Mouse (Mus musculus) liver, postnatal 0 days (tissue): ENCODE data around the gene Cped1. TPM values are rescaled to one million over a fixed set of nuclear protein-coding genes. Genes with fewer than 3 reads are reported as not detected.

Experiments
- ATAC-seq: fragments of 200-750 bp; cut with Nextera tagmentation; 2 replicates; pipeline ENCODE4 v1.8.0; 2017; ENCODE audit warnings: mild to moderate bottlenecking, moderate library complexity
- DNase-seq: peaks from one replicate; pipeline ENCODE4 v3.0.0-alpha.2; 2016
- H3K27ac ChIP-seq: fragments of 300-500 bp; sonication (generic); 2 replicates; pipeline ENCODE4 v1.5.1; 2014; ENCODE audit warnings: antibody characterized with exemption, moderate library complexity, mild to moderate bottlenecking, low read depth
- H3K27me3 ChIP-seq: fragments of 300-500 bp; sonication (generic); 2 replicates; pipeline ENCODE4 v1.6.1; 2014; ENCODE audit warnings: low read length, control low read depth, mixed read lengths; ENCODE audit not compliant: insufficient read depth
- H3K36me3 ChIP-seq: fragments of 300-500 bp; sonication (generic); replicated peaks from 2 replicates; pipeline ENCODE4 v1.6.1; 2014; ENCODE audit warnings: mild to moderate bottlenecking, control low read depth, low read length, moderate library complexity, mixed read lengths; ENCODE audit not compliant: insufficient read depth
- H3K4me1 ChIP-seq: fragments of 300-500 bp; sonication (generic); 2 replicates; pipeline ENCODE4 v1.6.1; 2014; ENCODE audit warnings: antibody characterized with exemption, mild to moderate bottlenecking, control low read depth; ENCODE audit not compliant: insufficient read depth
- H3K4me2 ChIP-seq: fragments of 300-500 bp; sonication (generic); 2 replicates; pipeline ENCODE4 v1.6.1; 2014; ENCODE audit warnings: low read depth, mild to moderate bottlenecking, low read length, moderate library complexity, mixed read lengths
- H3K4me3 ChIP-seq: fragments of 300-500 bp; sonication (generic); 2 replicates; pipeline ENCODE4 v1.5.1; 2014; ENCODE audit warnings: low read depth, low read length
- H3K9ac ChIP-seq: fragments of 300-500 bp; sonication (generic); replicated peaks from 2 replicates; pipeline ENCODE4 v1.6.1; 2014; ENCODE audit warnings: mild to moderate bottlenecking, moderate library complexity
- H3K9me3 ChIP-seq: fragments of 300-500 bp; sonication (generic); 2 replicates; pipeline ENCODE4 v1.6.1; 2016; ENCODE audit warnings: mild to moderate bottlenecking, control low read depth, low read length, mixed read lengths
- CTCF ChIP-seq: sonication (generic); IDR thresholded peaks from 2 replicates; pipeline ENCODE4 v1.5.1; 2016; ENCODE audit warnings: antibody characterized with exemption, low read depth
- EP300 ChIP-seq: IDR thresholded peaks from 2 replicates; pipeline ENCODE4 v1.6.1; 2016; ENCODE audit warnings: antibody characterized with exemption, low read depth, mild to moderate bottlenecking
- WGBS: fragments of 180-500 bp; shearing (Covaris S2); extraction: QIAGEN DNeasy Blood & Tissue Kit; methylation state at CpG from one replicate; pipeline ENCODE4 v1.1.7; 2014; ENCODE audit not compliant: insufficient replicate concordance; 5-methylcytosine and 5-hydroxymethylcytosine counted together
- polyA plus RNA-seq: library from polyadenylated mRNA; unstranded; fragments of >200 nt; fragmentation: Nextera tagmentation; extraction: Ambion mirVana; gene quantifications from 2 replicates; pipeline ENCODE4 v1.2.1, GENCODE M21; 2015

The Cped1 gene
- polyA plus RNA-seq, 1 experiment from 2014 or later, result 8.2 TPM

DNA sequence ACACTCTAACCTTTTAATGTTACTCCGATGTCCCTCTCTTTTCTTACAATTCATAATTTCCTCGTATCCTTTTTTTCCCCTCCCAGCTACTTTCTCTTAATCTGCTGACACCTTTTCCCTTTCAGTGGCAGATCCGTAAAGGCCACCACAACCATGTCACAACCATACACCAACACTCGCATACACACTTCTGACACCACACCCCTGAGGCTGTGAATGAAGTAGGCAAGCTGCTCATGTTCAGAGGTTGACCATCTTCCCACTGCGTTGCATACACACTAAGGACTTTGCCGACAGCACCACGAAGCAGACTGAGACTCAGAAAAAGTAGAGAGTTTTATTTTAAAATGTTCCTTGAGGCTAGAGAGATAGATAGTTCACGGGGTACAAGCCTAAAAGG is 235.4 kb downstream of the Cped1 start:
- TF ChIP-seq CTCF (no peak), EP300 (no peak)
- Histone ChIP-seq H3K4me3 (no peak overlapping the region), H3K9me3 (no peaks in the 10 kb centered on the region), H3K36me3 (0 out of 2 replicates have a peak, but pooled peaks cover 3% of the 10 kb centered on the region), H3K27ac (no peak overlapping the region), H3K9ac (no peak overlapping the region), H3K27me3 (no peaks in the 10 kb centered on the region), H3K4me2 (no peak overlapping the region), H3K4me1 (no peaks in the 10 kb centered on the region)
- WGBS, result 83% methylated on average over 8 of the region's 8 CpGs
- ATAC-seq (no peak), DNase-seq (no peak)

- H3K4me3 ChIP-seq, result no peak overlapping the region
- TF ChIP-seq EP300 (no peak), CTCF (no peak)
- H3K27ac ChIP-seq, result no peak overlapping the region
- H3K9ac ChIP-seq, result no peak overlapping the region
- 45% methylated on average over 4 of the region's 4 CpGs for WGBS
- DNase-seq (no peak), ATAC-seq (peak; percentile 43; the same call in 1 of the 2 replicates)
- H3K36me3 ChIP-seq, result 0 out of 2 replicates have a peak, but pooled peaks cover 3% of the 10 kb centered on the region
- H3K4me1 ChIP-seq, result no peaks in the 10 kb centered on the region
- no peaks in the 10 kb centered on the region for H3K9me3 ChIP-seq
- H3K27me3 ChIP-seq, result no peaks in the 10 kb centered on the region
- no peak overlapping the region for H3K4me2 ChIP-seq
These were observed 236.4 kb downstream of the Cped1 start for GRCm38 (mm10) chr6:22222087-22222486.

GRCm38 (mm10) chr6:22222947-22223346 is 237.2 kb downstream of the Cped1 start:
- no peak for ATAC-seq
- H3K36me3 ChIP-seq, result 0 out of 2 replicates have a peak, but pooled peaks cover 3% of the 10 kb centered on the region
- no peak for DNase-seq
- no peaks in the 10 kb centered on the region for H3K4me1 ChIP-seq
- no peak overlapping the region for H3K4me3 ChIP-seq
- TF ChIP-seq EP300 (no peak), CTCF (no peak)
- no peaks in the 10 kb centered on the region for H3K9me3 ChIP-seq
- 87% methylated on average over 8 of the region's 8 CpGs for WGBS
- H3K9ac ChIP-seq, result no peak overlapping the region
- H3K4me2 ChIP-seq, result no peak overlapping the region
- no peak overlapping the region for H3K27ac ChIP-seq
- no peaks in the 10 kb centered on the region for H3K27me3 ChIP-seq

DNA sequence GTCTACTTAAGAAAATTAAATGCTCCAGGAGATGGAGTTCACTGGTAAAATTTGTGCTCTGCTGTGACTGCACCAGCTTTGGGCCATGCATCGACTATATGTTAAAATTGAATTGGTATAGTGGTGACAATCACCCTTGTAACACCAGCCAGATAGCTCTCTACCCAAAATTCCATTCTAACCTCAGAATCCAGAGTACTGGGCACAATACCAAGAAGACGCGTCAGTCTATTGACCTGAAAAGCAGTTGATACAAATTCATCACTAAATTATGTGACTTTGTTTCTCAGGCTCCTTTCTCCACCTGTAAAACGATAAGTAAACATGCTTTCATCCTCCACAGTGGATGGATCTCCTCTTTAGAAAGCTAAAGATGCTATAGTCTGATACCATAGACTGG is 238.6 kb downstream of the Cped1 start:
- Histone ChIP-seq H3K36me3 (0 out of 2 replicates have a peak, but pooled peaks cover 3% of the 10 kb centered on the region), H3K9ac (no peak overlapping the region), H3K27ac (no peak overlapping the region), H3K27me3 (no peaks in the 10 kb centered on the region), H3K9me3 (no peaks in the 10 kb centered on the region), H3K4me3 (no peak overlapping the region), H3K4me1 (no peaks in the 10 kb centered on the region), H3K4me2 (no peak overlapping the region)
- no peak for ATAC-seq
- TF ChIP-seq EP300 (no peak), CTCF (no peak)
- 87% methylated on average over 4 of the region's 4 CpGs for WGBS
- no peak for DNase-seq

DNA sequence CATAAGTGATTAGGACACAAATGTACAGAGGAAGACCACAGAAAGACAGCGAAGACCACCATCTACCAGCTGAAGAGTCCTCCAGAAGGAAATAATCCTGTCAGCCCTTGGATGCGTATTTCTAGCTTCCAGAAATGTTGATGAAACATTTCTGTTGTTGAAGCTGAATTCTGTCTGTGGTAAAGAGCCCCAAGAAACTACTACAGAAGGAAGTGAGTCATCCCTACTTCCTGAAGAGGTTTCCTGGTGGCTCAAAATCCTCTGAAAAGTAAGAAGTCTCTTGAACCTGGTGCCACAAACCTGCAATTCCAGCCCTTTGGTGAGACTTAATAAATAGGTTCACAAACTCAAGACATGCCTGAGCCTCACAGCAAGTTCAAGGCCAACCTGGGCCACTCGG is 245.5 kb downstream of the Cped1 start:
- 53% methylated on average over 3 of the region's 3 CpGs for WGBS

DNA sequence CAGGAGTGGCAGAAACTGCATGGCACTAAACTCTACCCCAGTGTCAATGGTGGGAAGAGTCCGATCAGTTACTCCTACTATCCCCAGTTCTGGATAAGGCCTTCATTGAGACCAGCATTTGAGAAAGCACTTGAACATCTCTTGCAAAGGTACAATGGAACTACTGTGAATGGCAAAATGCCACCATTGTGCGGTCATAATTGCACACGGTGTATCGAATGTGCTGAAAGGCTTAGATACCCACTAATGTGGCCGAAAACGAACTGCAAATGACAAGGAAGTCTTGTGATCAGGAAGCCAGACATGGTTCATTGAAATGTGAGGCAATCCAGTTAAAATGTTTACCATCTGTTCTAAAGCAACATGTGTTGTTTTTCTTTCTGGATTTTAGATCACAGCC is 247.8 kb downstream of the Cped1 start:
- Histone ChIP-seq H3K27me3 (no peaks in the 10 kb centered on the region), H3K9ac (no peak overlapping the region), H3K9me3 (no peaks in the 10 kb centered on the region), H3K4me3 (no peak overlapping the region), H3K27ac (no peak overlapping the region), H3K4me2 (no peak overlapping the region), H3K36me3 (0 out of 2 replicates have a peak, but pooled peaks cover 8% of the 10 kb centered on the region), H3K4me1 (no peaks in the 10 kb centered on the region)
- ATAC-seq, result no peak
- WGBS, result 79% methylated on average over 6 of the region's 6 CpGs
- DNase-seq, result no peak
- TF ChIP-seq CTCF (no peak), EP300 (no peak)

More for the DNA sequence above, 245.5 kb downstream of the Cped1 start:
- Histone ChIP-seq H3K27ac (no peak overlapping the region), H3K4me1 (no peaks in the 10 kb centered on the region), H3K9me3 (no peaks in the 10 kb centered on the region), H3K27me3 (no peaks in the 10 kb centered on the region), H3K9ac (no peak overlapping the region), H3K36me3 (0 out of 2 replicates have a peak, but pooled peaks cover 3% of the 10 kb centered on the region), H3K4me2 (no peak overlapping the region), H3K4me3 (no peak overlapping the region)
- ATAC-seq (no peak), DNase-seq (no peak)
- TF ChIP-seq EP300 (no peak), CTCF (no peak)

DNA sequence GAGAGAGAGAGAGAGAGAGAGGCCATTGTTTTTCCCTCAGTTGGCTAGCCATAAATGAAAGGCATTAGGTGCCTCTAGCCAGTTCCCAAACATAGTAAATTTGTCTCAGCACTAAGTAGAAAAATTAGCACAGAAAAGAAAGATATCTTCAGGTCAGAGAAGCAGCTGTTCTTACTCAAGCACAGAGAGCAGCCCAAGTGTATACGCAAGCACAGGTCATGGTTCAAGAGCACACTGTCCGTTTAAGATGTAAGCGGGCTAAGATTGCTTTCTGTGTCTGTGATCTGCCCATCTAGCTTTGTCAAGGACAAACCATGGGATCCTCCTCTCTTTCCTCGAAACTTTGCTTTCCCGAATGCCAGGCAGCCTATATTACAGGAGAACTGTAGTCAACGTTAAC is 249.4 kb downstream of the Cped1 start:
- Histone ChIP-seq H3K27me3 (no peaks in the 10 kb centered on the region), H3K27ac (no peak overlapping the region), H3K4me2 (no peak overlapping the region), H3K9me3 (no peaks in the 10 kb centered on the region), H3K9ac (no peak overlapping the region), H3K4me3 (no peak overlapping the region), H3K36me3 (0 out of 2 replicates have a peak, but pooled peaks cover 10% of the 10 kb centered on the region), H3K4me1 (no peaks in the 10 kb centered on the region)
- ATAC-seq, result no peak
- 75% methylated on average over 6 of the region's 6 CpGs for WGBS
- TF ChIP-seq CTCF (no peak), EP300 (no peak)
- no peak for DNase-seq
